Mouse (Mus musculus) E14TG2a.4 (cell line): Measurements from ENCODE around the gene Nup210.

Experiments used
- H3K27me3 ChIP-seq: 2 replicates; pipeline ENCODE4 v1.6.1; 2014; ENCODE audit warnings: low read length, control low read depth; ENCODE audit not compliant: insufficient read depth
- H3K36me3 ChIP-seq: 2 replicates; pipeline ENCODE4 v1.6.1; 2014; ENCODE audit warnings: low read length, control low read depth; ENCODE audit not compliant: insufficient read depth
- H3K4me1 ChIP-seq: replicated peaks from 2 replicates; pipeline ENCODE4 v1.6.1; 2014; ENCODE audit warnings: low read depth, low read length, control low read depth
- H3K4me3 ChIP-seq: replicated peaks from 2 replicates; pipeline ENCODE4 v1.5.1; 2014; ENCODE audit warnings: mild to moderate bottlenecking, low read length
- H3K9me3 ChIP-seq: 2 replicates; pipeline ENCODE4 v1.6.1; 2014; ENCODE audit warnings: low read length, control low read depth
- CTCF ChIP-seq: conservative IDR thresholded peaks from 2 replicates; pipeline ENCODE4 v1.5.1; 2014; ENCODE audit warnings: low read length
- NANOG ChIP-seq: IDR thresholded peaks from 2 replicates; pipeline ENCODE4 v1.6.1; 2014; ENCODE audit warnings: borderline replicate concordance, low read length, mixed read lengths
- POU5F1 ChIP-seq: IDR thresholded peaks from 2 replicates; pipeline ENCODE4 v1.6.1; 2014; ENCODE audit warnings: low read length, borderline replicate concordance

Gene Nup210

DNA sequence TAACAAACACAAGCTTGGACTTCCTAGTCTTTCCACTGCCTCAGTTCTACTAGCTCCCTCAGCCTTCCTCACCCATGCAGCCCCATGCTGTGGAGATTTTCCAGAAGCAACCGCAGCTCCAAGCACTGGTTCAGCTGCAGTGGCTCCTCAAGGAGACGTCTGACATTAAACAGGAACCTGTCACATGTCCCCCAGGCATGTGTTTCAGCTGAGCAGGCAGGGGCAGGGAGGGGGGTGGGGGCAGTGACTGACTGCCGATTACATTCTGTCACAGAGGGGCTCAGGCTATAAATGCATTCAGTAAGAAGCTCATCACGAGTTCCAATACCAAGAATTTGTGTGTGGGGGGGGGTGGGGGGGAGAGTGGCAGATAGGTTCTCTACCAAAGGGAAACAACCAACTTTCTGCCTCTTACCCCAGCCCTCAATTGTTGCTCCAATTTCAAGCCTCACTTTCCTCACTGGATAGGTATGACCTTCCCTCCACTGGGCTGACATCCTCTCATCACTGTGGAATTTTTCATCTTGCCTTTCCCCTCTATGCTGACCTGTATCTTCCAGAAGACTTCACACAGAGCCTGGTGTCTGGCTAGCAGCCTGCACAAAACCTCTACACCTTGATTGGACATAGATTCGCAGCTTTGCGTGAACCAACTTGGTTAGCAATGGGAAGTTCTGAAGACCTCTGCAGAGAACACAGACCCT lies 71.8 kb downstream of the Nup210 start:
- Histone ChIP-seq H3K36me3 (peaks cover 96% of the 10 kb centered on the region), H3K4me1 (no peaks in the 10 kb centered on the region), H3K9me3 (no peaks in the 10 kb centered on the region), H3K4me3 (no peak overlapping the region), H3K27me3 (no peaks in the 10 kb centered on the region)
- TF ChIP-seq NANOG (no peak), CTCF (no peak), POU5F1 (no peak)

DNA sequence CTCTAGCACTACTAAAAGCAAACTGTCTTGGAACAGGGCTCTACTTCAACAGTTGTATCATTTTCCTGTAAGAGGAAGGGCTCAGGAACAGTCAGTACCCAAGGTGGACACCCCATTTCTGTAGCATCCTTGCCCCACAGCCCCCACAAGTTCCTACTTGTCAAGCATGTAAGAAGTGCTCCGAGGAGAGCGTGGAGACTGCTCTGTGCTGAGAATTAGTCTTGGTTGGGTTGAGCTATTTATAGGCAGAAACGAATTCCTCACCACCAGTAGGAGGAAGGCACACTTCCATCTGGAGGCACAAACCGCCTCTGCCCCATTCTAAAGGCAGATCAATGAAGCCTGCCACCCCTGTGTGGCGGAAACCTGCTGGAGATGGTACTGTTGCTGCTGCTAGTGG lies 75.3 kb downstream of the Nup210 start:
- H3K27me3 ChIP-seq = no peaks in the 10 kb centered on the region
- no peak for TF ChIP-seq CTCF
- TF ChIP-seq NANOG = no peak
- no peak for TF ChIP-seq POU5F1
- H3K4me1 ChIP-seq = no peaks in the 10 kb centered on the region
- peaks cover 99% of the 10 kb centered on the region for H3K36me3 ChIP-seq
- H3K4me3 ChIP-seq = no peak overlapping the region
- no peaks in the 10 kb centered on the region for H3K9me3 ChIP-seq

DNA sequence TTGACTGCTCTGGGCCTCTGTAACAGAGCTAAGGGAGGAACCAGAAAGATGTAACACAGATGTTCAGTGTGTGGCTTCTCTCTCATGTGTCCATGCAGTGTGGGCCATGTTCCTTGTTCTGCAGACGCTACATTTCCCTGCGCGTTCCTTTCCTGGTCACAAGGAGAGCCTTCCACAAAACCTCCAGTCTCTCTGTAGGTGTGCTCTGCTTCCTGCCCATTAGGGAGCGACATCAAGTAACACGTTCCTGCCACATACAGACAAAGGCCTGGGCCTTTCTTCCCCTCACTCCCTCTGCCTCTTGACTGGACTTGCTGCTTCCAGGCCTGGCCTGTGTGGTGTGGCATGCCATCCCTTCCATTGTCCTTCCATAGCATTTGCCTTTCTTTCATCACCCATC lies 88.4 kb downstream of the Nup210 start:
- Histone ChIP-seq H3K4me3 (no peak overlapping the region), H3K9me3 (no peaks in the 10 kb centered on the region), H3K4me1 (no peaks in the 10 kb centered on the region), H3K36me3 (peaks cover 98% of the 10 kb centered on the region), H3K27me3 (no peaks in the 10 kb centered on the region)
- TF ChIP-seq CTCF = peak; percentile 39
- TF ChIP-seq POU5F1 = no peak

DNA sequence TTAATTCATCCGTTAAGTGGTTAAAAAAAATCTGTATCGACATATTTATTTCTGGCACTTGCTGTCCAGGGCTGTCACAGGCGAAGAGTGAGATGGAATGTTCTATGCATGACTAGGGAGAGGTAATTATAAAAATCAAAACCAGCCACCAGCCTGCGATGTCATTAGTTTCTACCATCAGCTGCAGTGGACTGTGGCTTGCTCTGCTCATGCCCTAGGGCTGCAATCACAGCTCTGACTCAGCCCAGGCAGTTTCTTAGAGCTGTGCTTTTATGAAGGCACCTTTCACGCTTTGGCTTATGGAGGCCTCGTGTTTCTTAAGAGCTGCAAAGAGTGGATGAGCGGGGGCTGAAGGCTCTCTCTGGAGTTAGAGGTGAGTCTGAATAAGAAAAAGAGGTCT lies 95.8 kb downstream of the Nup210 start:
- Histone ChIP-seq H3K36me3 (peaks cover 89% of the 10 kb centered on the region), H3K4me3 (no peak overlapping the region), H3K27me3 (no peaks in the 10 kb centered on the region; the same call in 1 of the 2 replicates), H3K9me3 (no peaks in the 10 kb centered on the region), H3K4me1 (no peaks in the 10 kb centered on the region)
- TF ChIP-seq NANOG (no peak), POU5F1 (no peak), CTCF (no peak)

DNA sequence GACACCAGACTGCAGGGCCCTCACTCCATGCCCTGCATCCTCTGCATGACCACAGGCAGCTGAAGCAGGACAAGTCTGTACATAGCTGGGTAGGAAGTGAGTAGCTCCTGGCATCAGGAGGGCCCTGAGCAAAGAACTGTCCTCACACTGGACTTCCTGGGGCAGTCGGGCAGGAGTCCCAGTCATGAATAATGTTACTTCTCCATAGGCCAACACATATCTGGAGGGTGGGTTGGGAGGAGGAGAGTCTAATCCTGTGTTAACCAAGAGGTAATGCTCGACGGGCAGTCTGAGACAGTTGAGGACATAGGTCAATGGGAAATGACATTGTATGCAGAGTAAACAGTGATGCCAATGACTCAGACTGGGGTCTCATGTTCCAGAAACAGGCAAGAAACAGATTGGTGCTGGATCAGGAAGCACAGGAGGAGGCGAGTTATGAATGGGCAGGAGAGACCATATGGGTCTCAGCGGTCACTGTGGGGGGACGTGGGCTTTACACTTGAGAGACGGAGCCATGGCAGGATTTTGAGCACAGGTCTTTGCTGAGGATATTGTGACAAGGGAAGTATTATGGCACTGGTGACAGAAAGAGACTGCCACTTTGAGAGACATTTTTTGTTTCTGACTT lies 99.9 kb downstream of the Nup210 start:
- H3K4me3 ChIP-seq = no peak overlapping the region
- H3K4me1 ChIP-seq = peaks cover 19% of the 10 kb centered on the region
- H3K9me3 ChIP-seq = no peaks in the 10 kb centered on the region
- peaks cover 91% of the 10 kb centered on the region for H3K36me3 ChIP-seq
- TF ChIP-seq NANOG (no peak), CTCF (no peak), POU5F1 (no peak)
- H3K27me3 ChIP-seq = no peaks in the 10 kb centered on the region; the same call in 1 of the 2 replicates

DNA sequence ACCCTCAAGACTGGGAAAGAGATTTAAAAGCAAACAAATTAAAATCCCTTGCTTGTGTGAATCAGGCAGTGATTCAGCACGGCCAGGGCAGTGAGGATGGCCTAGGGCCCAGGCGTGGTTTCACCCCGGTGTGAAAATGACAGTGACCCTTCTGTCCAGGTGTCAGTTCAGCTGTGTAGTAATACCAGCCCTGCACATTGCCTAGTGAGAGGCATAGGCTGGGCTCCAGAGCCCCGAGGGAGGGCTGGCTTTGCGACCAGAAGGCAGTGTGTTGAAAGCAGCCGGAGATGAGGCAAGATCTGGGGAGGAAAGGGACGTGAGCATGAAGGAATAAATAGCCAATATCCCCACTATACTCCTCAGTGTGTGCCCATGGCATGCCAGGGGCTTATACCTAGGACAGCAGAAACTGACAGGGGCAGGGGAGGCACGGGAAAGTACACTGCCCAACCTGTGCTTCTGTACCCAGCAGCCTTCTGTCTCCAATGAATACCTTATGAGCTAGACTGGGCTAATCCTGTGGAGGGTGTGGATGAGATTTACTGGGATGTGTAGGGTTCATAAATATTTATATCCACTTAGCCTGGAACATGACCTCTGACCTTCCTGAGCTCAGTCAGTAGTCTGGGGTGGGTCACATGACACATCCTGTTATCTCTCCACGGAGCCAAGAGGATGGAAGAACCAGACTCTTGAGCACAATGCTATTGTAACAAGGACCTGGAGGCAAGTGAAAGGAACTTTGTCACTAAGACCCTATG lies 102.3 kb downstream of the Nup210 start:
- peaks cover 19% of the 10 kb centered on the region for H3K4me1 ChIP-seq
- peaks cover 71% of the 10 kb centered on the region for H3K36me3 ChIP-seq
- no peaks in the 10 kb centered on the region; the same call in 1 of the 2 replicates for H3K27me3 ChIP-seq
- no peaks in the 10 kb centered on the region for H3K9me3 ChIP-seq
- TF ChIP-seq CTCF (no peak), POU5F1 (no peak), NANOG (no peak)
- peak overlapping the region; percentile 46 for H3K4me3 ChIP-seq

DNA sequence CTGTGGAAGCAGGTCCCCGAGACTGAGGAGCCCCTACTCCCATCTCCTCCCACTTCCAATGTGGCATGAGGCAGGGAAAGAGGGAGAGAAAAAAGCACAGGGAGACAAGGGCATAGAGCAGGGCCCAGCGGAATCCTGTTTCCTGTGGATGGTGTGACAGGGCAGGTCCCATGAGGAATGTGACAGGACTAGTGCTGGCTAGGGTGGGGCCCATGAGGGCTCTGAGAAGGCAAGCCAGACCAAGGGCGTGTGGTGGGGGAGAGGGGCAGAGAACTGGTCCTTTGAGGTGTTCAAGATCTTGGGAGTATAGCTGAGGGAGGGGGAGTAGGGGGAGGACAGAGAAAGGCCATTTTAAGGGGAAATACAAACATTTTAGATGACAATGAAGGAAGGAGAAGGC lies 104.2 kb downstream of the Nup210 start:
- peaks cover 55% of the 10 kb centered on the region for H3K36me3 ChIP-seq
- TF ChIP-seq POU5F1 (no peak), CTCF (no peak), NANOG (no peak)
- H3K9me3 ChIP-seq = no peaks in the 10 kb centered on the region
- H3K4me3 ChIP-seq = no peak overlapping the region
- peaks cover 19% of the 10 kb centered on the region for H3K4me1 ChIP-seq
- no peaks in the 10 kb centered on the region; the same call in 1 of the 2 replicates for H3K27me3 ChIP-seq

DNA sequence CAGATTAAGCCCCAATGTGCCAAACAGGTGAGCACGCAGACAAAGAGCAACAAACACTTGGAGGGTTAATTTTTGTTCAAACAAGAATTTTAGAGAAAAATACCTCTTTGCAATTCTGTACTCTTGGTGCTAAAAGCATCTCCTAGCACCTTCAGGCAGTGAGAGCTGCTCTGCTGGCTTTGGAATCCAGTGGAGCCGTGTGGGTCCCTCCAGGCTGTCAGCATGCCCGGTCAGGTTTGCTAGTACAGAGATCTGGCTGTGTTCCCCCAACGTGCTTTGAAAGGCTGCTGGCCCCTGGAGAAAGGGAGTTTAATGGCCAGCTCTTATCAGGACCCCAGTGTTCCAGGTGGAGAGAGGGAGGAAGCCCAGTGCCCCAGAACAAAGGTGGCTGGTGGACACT lies 105.1 kb downstream of the Nup210 start:
- Histone ChIP-seq H3K9me3 (no peaks in the 10 kb centered on the region), H3K4me1 (peaks cover 19% of the 10 kb centered on the region), H3K27me3 (no peaks in the 10 kb centered on the region; the same call in 1 of the 2 replicates), H3K36me3 (peaks cover 46% of the 10 kb centered on the region), H3K4me3 (no peak overlapping the region)
- TF ChIP-seq CTCF (no peak), POU5F1 (no peak), NANOG (no peak)
